Mouse (Mus musculus) right cerebral cortex, postnatal 4 days (tissue): ENCODE measurements around the gene Gkn2.

Experiments used
- DNase-seq: peaks from one replicate; pipeline ENCODE4 v3.0.0-alpha.2; 2022

Gkn2 gene

DNA sequence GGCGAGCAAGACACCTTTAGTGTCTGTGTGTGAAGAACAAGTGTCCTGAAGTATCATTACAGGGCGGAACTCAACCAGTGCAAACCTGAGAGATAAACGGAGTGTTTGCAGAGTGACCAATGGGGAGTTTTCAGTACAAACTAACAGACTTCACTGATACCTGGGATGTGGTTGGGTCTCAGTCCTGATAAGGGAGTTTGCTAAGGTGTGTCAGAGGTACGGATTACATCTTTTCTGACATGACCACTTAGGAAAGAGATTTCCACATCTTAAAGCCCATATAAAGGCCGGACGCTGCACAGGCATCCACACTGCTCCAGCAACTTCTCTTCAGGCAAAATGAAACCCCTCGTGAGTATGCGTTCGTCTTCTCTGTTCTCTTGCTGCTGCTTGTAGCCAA, at the start of gene Gkn2:
Gkn2 (plus strand) TSS at position 301 of the 400 bp plus-strand sequence.
- no peak for DNase-seq

DNA sequence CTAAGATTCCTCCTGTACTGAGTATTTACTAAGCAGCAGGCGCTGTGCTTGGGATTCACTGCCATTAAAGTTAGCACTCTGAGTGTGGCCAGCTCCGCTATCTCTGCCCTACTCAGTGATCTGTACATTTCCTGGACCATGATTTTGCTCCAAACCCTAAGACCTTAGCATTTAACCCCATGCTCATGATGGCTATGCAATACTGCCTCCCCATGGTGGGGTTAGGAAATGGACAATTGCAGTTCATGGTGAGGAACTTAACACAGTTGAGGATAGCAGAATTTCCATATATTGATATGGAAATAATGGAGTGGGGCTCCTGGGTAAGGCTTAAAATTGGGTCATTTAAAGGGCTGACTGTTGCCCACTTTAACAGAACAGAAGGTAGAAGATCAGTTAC, 49.8 kb upstream of the Gkn2 start:
- DNase-seq, result no peak

DNA sequence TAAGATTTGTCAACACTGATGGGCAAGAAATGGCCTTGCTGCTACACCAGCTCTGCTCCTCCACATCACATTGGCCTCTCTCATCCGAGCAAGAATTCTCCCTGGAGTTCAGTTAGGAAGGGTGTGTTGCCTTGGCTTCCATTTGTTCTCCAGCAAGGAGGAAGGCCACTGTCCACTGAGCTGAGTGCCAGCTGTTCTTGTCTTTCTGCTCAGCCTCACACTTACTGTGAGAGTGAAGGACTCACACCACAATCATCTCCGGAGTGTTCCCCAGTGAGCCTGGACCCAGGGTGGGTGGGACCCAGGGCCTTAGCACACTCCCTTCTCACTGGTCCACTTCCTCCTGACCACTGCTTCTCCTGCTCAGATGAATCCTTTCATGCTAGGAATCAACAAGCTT, 46.2 kb upstream of the Gkn2 start:
- no peak for DNase-seq

DNA sequence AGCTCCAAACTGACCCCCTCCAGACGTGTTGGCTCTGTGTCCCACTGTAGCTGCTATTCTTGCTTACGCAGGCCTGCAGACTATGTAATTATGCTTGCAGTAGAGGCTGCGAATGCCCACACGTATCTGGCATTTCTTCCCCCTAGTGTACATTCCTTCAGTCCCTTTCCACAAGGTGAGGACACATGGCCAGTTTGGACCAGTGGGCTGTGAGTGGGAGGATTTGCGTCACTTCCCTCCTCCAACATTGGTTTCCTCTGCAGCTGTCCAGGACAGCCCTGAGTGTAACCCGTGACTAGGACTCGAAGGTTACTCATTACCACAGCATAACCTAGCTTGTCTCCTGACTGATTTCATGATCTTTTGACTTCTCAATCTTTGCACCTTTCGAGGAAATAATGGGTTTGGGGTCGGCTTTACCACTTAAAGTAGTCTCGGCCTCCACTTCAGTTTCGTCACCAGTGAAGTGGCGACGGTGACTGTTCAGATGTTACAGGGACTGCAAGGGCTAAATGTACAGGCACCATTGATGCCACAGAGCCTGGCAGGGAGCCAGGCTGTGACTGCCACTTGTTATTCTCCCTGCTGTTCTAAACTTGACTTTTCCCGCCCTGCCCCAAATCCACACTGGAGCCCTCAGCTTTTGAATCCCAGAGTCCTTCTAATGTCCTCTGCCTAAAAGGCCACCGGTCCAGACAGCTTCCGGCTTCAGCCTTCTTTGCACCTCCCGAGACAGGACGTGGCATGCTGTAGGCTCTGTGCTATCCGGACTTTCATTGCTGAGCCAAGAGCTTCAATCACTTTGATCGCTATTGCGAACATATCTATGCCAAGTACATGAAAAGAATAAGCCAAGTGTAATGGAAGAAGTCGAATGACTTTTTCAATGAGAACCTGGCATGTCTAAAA, 44.6 kb upstream of the Gkn2 start:
- DNase-seq, result peak; percentile 12

DNA sequence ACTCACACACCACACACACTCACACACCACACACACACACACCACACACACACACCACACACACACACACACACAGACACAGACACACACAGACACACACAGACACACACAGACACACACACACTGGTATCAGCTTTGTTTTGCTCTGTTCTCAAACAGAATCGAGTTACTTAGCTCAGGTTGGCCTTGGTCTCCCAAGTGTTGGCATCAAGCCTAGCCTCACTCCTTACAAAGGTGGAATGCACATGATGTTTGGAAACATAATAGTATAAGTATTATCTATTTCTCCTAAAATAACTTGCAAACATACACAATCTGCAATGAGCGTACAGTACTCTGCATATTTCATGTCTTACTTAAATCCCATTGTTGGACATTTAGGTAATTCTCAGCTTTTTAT, 40.8 kb upstream of the Gkn2 start:
- no peak for DNase-seq

DNA sequence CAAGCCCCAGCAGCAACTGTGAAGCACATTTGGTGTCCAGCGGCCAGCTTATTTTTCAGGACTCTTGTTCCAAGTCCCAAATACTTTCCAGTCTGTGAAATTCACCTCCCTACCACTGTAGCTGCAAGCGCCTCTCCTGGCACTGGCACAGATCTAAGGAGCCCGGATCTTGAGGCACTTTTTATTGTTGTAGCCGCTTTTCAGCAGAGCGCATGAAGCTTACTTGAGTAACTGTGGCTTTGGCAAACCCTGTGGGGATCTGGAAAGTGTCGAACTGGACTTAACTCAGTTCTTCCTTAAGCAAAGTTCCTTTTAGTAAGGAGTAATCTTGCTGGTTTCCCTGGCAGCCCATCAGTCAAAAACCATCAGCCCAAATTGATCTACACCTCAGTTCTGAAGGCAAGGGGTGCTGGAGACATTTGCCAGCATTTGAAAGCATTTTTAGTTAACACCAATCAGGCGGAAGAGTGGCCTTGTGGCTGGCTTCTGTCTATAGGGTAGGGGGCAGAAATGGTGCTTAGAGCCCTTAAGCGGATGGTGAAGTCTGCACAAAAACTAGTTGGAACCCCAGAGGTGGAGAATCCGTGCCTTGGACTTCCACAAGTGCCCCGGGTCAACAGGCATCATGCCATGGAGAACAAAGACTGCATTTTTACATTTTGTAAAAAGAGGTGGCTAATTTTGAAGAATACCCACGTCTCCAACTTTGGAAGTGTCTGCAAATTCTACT, 38.6 kb upstream of the Gkn2 start:
- peak; percentile 52 for DNase-seq

DNA sequence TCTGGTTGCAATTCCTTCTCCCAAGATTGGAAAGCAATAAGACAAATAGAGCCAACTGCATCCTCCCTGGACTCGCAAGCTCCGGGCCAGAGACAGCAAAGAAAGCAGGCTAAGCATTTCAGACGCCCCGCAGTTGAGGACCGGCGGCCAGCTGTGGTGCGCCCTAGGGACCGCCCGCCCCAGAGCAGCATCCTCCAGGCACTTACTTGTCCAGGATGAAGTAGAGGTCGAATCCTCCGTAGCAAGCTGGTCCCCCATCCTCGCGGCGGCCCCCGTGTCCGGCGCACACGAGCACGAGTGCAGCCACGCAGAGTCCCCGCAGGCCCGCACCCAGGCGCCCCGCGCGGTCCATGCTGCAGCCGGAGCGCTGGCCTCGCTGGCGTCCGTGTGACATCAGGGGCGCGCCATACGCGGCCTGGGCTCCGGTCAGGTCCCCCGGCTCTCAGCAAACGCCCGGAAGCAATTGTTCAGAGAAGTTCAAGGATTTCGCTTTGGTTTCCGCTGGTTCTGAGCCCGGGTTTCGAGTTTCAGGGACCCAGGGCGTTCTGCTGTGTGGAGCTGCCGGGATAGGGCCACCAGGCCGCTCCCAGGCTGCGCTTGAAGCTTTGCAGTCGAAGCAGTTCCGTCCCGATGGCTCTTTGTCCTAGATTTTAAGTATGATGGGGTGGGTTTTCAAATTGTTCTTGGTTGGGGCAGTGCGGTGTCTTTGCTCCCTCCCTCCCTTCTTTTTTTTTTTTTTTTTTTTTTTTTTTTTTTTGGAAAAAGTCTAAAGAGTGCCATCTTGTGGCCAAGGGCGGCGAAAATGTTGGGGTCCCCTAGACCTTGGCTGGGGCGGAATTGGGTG, 37.8 kb upstream of the Gkn2 start, which contains the start of gene Antxr1:
Antxr1 (minus strand) TSS at position 731 of the 844 bp plus-strand sequence.
- DNase-seq, result peak; percentile 70

DNA sequence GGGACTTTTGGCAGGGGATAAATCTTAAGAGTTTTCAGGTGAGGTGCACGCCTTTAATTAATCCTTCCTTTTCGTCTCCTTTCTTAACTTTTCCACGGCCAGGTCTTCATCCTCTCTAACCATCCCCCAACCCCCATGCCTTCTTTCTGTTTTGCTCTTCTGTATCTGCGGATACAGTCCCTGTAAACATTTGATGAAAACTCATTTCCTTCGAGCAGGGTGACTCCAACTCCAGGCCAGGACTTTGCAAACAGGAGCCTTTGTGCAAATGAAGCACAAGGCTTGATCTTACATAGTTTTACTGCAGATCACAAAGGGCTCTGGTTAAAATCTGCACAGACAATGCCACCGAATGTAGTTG, 37.2 kb upstream of the Gkn2 start:
- no peak for DNase-seq

DNA sequence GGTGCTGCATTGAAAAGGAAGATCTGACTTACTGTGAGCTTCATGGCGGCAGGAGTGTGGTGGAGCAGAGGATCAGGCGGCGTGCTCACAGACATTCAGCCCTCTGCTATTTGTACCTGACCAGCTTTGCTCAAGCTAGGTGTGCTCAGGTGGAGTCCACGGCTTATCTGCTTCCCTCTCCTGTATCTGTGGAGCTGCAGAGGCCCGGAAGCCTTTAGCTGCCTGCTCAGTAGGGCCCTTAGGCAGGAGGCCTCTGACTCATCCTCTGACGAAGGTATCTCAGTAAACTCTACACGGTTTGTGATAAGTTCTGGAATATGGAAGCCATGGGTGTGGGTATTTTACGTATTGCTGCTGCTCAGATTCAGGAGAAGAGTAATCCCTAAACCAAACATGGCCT, 22.3 kb upstream of the Gkn2 start, which contains the start of gene Gkn1:
Gkn1 (minus strand) TSS at position 114 of the 400 bp plus-strand sequence.
- DNase-seq, result no peak

DNA sequence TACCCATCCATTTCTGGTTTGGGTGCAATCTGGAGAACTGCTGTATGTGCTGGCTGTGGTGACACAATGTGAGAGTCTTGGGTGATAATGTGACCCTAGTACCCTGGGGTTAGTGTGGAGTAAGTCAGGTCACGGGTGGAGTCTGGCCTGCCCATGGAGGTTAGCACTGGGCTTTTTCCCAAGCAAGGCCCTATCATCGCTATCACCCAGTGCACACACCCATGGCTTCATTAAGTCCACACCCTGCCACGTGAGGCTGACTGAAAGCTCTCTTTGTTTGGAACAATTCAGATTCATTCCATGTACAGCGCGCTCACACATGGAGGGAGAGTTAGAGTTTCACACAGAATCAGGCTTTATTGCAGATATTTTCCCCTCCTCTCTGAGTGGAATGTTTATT, 18.7 kb upstream of the Gkn2 start:
- no peak for DNase-seq

DNA sequence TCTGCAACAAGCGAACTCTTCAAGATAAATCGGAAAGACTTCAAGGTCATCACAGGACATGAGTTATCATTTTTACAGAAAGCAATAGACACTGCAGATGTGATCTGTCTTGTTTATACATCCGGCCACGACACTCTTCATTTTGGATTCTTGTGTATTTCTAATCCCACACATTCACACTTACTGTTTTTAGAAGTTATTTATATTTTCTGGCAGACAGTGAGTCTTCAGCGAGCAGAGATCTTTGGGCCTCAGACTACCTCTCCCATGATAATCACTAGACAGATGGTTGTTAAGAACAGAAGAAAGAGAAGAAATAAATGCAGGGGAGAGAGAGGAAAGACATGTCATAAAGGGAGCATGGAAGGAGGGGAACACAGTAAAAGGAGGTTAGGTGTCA, 3.9 kb upstream of the Gkn2 start:
- DNase-seq, result no peak

DNA sequence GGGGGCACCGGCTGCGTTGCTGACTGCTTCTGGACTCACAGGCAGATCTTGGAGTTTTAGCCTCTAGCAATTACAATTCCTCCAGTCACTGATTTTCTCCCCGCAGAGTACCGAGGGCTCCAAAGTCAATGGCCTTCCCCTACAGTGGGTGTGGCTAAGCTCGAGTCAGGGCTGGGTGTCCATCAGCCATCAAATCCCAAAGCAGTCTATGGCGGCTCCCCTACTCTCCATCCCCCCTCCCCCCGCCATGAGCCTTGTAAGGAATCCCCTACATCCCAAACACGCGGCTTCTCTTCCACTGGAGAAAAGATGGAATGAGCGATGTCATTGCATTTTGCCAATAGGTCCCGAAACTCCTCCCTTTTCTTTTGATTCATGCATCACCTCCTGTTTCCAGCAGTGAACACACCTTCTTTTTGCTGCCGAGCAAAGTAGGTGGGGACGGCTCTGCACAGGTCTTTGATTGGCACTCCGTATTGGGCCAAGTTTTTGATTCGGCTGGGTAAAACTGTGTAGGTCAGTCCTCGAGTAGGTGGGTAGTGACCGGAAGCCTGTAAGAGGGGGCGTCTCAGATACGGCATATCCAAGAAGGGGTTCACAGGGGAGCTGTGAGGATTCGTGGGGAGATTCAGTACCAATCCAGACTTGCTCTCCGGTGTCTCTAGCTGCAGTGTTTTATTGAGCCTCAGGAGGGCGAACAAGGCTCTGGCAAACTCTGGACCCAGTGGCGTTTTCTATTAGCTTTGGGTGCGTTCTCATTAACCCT, 11.0 kb downstream of the Gkn2 start:
- peak; percentile 28 for DNase-seq

DNA sequence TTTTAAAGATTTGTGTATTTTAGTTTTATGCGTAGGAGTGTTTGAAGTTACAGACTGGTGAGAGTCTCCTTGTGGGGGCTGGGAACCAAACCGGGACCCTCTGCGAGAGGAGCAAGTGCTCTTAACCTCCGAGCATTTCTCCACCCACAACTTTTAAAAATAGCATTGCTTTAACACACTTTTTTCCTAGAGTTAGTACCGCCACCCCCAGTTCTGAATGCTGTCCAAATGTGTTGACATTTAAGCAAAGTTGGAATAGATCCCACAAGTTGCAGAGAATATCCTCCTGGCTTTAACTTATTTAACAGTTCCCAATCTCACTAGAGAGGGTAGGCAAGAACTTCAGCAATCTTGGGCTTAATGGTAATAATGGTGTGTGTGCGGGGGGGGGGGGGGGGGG, 11.6 kb downstream of the Gkn2 start:
- DNase-seq, result no peak

DNA sequence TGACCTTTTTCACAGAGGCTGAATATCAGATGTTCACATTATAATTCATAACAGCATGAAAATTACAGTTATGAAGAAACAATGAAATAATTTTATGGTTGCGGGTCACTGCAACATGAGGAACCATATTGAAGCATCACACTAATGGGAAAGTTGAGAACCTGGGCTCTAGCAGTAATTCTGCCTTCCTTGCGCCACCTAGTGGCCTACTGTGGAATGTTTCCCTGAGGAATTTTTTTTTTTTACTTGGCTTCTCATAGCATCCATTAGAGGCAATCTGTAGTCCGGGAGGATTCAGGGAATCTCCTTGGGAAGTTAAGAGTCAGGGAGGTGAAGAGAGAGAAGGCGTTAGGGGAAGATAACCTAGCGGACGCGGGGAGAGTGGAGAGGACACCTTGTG, 13.0 kb downstream of the Gkn2 start:
- peak; percentile 77 for DNase-seq

DNA sequence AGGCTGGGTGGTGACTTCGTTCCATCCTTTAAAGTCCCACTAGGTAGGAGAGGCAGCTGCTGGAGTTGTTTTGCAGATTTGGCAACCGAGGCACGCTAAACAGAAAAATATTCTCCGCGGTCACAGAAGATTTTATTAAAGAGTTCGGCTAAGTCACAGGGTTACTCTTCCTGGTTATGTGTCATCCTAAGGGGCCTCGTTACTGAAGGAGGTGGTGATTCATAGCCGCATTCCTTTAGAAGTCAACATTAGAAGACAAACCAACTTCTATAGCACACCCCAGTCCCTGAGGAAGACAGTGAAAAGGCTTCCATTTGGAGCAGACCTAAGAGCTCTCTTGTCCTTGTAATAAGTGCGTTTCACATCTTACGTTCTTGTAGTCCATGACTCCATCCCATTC, 13.5 kb downstream of the Gkn2 start:
- DNase-seq, result no peak

DNA sequence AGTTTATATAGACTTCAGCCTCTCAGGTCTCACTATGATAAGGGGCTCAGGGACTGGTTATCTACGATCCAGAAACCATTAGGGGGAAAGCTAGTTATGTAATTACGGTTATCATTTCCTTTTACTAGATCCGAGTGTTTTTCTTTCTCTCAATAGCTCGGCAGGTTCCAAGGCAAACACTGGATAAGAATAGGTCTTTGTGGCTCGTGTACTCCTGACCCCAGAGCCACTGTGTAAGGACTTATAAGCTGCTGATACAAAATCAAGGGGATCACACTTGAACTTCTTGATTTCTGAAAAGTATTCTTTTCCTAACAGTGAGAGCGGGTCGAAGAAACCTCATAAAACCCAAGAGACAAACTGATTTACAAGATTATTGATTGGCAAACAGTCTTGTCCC, 15.7 kb downstream of the Gkn2 start, which contains the start of gene Gkn3:
Gkn3 (minus strand) TSS at position 59 of the 400 bp plus-strand sequence.
- DNase-seq, result no peak

DNA sequence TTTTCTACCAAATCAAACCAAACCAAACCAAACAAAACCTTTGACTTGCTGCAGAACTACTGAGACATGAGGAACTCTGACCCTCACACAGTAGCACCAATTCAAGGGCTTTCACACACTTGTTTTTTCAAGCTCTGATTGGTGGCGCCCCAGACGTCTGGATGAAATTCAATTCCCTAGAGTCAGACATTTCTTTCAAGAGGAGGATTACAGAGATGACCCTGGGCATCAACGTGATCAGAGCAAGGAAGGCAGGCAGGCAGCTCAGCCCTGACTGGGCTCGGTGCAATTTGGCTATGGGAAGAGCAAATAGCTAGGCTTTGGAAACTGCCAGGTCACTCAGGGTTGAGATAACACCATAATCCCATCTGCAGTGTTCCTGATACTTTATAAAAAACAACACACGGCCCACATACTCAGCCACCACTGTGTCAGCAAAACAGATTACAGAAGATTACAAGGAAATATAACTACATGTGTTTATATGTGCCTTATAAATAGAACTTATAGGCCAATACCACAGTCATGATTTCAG, 16.4 kb downstream of the Gkn2 start:
- DNase-seq, result no peak

DNA sequence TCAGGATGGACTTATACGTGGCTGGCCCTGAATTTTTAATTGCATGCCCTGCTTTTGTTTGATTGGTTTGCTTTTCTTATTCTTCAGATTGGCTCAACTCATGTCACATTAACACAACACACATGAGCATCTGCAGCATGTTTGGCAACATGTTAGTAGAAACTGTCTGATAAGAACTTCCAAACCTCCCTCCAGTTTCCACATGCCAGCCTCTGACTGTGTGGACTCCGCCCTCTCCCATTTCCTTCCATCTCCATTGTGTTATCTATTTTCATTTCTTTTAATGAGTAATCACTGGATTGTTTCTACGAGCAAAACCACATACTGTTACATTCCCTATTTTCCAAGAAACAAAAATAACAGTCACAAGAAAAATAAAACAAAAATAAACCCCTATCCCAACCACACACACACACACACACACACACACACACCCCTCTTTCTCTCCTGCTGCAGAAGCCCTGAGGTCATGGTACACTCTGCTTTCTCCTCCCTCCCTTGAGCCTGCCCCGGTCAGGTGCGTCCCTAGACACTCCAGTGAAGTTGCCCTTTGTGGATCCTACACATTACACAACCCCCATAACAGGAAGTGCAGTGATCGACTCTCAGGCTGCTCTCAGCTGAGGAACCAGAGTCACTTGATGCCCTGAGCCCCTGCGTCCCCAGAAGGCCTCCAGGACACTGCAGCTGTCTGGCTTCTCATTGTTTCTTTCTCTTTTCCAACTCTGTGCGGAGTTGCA, 20.5 kb downstream of the Gkn2 start:
- DNase-seq, result no peak

DNA sequence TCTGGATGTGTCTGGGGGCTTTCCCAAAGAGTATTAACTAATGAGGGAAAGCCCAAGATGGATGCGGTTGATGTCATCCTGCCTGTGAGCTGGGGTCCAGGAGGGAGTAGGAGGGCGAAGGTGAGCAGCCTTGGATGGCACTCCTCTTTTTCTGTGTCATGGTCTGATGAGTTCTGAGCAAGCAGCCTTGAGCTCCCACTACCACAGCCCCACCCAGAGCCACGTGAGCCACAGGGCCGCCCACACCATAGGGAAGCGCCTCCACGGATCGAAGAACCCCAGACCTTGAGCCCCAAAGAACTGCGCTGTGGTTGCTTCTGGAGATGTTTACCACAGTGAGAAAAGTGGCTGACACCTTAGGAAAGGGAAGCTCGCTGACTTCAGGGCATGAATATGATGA, 21.6 kb downstream of the Gkn2 start:
- DNase-seq, result no peak

DNA sequence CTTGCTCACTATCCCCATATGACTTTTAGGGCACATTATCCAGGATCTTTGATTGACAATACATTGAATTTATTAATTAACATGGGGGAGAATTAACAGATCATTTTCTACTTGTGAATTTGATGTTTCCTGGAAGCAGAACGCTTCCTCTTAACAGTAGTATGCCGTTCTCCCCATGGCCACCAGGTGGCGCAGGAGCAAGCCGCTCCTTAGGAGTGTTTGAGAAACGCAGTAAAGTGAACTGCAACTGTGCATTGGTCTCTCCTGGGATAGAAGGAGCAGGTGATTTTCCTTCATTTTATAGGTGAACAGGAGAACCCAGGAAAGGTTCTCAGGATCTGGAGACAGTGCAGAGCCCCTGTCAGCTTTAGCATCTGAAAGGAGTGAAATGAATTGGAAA, 26.0 kb downstream of the Gkn2 start:
- peak; percentile 90 for DNase-seq

DNA sequence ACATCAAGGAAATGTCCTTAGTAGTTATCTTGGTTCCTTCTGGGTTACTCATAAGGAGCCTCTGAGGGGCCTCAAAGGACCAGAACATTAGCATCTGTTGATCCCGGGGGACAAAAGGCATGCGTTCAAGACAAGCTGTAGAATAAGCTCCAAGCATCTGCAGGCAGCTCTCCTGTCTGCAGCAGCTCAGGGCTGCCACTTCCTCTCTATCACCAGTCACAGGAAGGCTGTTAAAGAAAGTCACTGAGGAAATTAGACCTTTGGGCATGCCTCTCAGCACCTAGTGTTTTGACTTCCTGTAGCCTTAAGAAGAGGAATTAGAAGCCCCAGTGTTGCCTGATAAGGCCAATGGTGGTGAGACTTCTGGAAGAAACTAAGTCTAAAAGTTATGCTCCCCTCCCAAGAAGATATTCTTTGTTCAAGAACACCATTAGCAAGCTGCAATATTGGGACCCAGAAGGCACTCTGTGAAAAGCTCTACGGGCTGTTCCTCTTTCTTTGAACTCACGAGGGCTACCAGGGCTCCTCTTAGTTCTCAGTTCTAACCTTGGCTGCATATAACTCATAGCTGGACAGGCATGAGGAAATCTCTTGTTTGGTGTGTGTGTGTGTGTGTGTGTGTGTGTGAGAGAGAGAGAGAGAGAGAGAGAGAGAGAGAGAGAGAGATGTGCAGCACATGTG, 26.9 kb downstream of the Gkn2 start:
- no peak for DNase-seq
